Mouse (Mus musculus): ENCODE results near the gene Prn. TPM values are rescaled to one million over a fixed set of nuclear protein-coding genes. Genes with fewer than 3 reads are reported as not detected.

The Prn gene
- not detected for polyA plus RNA-seq (2014; fragmentation: Illumina TruSeq; extraction: RNeasy Lipid Tissue Mini Kit (QIAGEN cat#74804); ENCODE audit: low read depth, low replicate concordance)

GRCm38 (mm10) chr2:131909683-131910572 is at the start of gene Prn, which contains the start of gene Prnp:
Prn (plus strand) TSS chr2:131909957.
Prnp (plus strand) TSS chr2:131909928.

GRCm38 (mm10) chr2:131950598-131951095 is 40.9 kb downstream of the Prn start, which contains the start of gene Prnd:
Prnd (plus strand) TSS chr2:131950861.

Other genes with a start within 250 kb of the Prn start
- 0.32 TPM for gene Erv3, start 50.2 kb upstream of the Prn start, polyA plus RNA-seq (2014; fragmentation: Illumina TruSeq; extraction: RNeasy Lipid Tissue Mini Kit (QIAGEN cat#74804); ENCODE audit: low read depth, low replicate concordance)
- gene Prnp, start within 50 bp of the Prn start, polyA plus RNA-seq (2014; fragmentation: Illumina TruSeq; extraction: RNeasy Lipid Tissue Mini Kit (QIAGEN cat#74804); ENCODE audit: low read depth, low replicate concordance), result 205 TPM
- 0.38 TPM for gene Prnd, start 40.9 kb downstream of the Prn start, polyA plus RNA-seq (2014; fragmentation: Illumina TruSeq; extraction: RNeasy Lipid Tissue Mini Kit (QIAGEN cat#74804); ENCODE audit: low read depth, low replicate concordance)
- gene Rassf2, start 120.3 kb downstream of the Prn start, polyA plus RNA-seq (2014; fragmentation: Illumina TruSeq; extraction: RNeasy Lipid Tissue Mini Kit (QIAGEN cat#74804); ENCODE audit: low read depth, low replicate concordance), result 5.6 TPM
- 43.1 TPM for gene Slc23a2, start 235.2 kb downstream of the Prn start, polyA plus RNA-seq (2014; fragmentation: Illumina TruSeq; extraction: RNeasy Lipid Tissue Mini Kit (QIAGEN cat#74804); ENCODE audit: low read depth, low replicate concordance)